Mouse (Mus musculus) bone marrow, adult 2 months (tissue): ENCODE measurements around the gene Bicral. TPM values are rescaled to one million over a fixed set of nuclear protein-coding genes. Genes with fewer than 3 reads are reported as not detected.
A peak's percentile ranks its signal among the peaks of the same experiment; 100 is the strongest.

Experiments used
- H3K27ac ChIP-seq: fragments of 200-500 bp; 2 replicates; pipeline ENCODE4 v1.5.1; 2012; ENCODE audit warnings: low read depth, mild to moderate bottlenecking, control low read depth, inconsistent platforms, low read length; ENCODE audit not compliant: control insufficient read depth, poor library complexity, insufficient read depth
- H3K4me1 ChIP-seq: fragments of 200-500 bp; 2 replicates; pipeline ENCODE4 v1.6.1; 2011; ENCODE audit warnings: low read length; ENCODE audit not compliant: control insufficient read depth, insufficient read depth
- H3K4me3 ChIP-seq: fragments of 200-500 bp; replicated peaks from 2 replicates; pipeline ENCODE3; 2011; ENCODE audit warnings: mild to moderate bottlenecking, low read depth, low read length, control low read depth; ENCODE audit not compliant: control insufficient read depth
- CTCF ChIP-seq: fragments of 200-500 bp; IDR thresholded peaks from 2 replicates; pipeline ENCODE4 v1.5.1; 2011; ENCODE audit warnings: low read length, control low read depth; ENCODE audit not compliant: control insufficient read depth, insufficient read depth
- POLR2A ChIP-seq: fragments of 200-500 bp; IDR thresholded peaks from 2 replicates; pipeline ENCODE4 v1.6.1; 2011; ENCODE audit warnings: low read depth, mild to moderate bottlenecking, control low read depth, low read length, borderline replicate concordance; ENCODE audit not compliant: control insufficient read depth
- WGBS: fragments of 180-500 bp; shearing (Covaris S2); methylation state at CpG from one replicate; pipeline ENCODE4 v1.1.7; 2018; 5-methylcytosine and 5-hydroxymethylcytosine counted together
- polyA plus RNA-seq: library from polyadenylated mRNA; stranded (reverse); fragments of >200 nt; gene quantifications from 2 replicates; pipeline ENCODE4 v1.2.4, GENCODE M21; 2011; ENCODE audit warnings: low replicate concordance; ENCODE audit not compliant: missing spikeins, insufficient read depth, insufficient read length

Gene Bicral
- polyA plus RNA-seq, 1 experiment = 16.0 TPM

DNA sequence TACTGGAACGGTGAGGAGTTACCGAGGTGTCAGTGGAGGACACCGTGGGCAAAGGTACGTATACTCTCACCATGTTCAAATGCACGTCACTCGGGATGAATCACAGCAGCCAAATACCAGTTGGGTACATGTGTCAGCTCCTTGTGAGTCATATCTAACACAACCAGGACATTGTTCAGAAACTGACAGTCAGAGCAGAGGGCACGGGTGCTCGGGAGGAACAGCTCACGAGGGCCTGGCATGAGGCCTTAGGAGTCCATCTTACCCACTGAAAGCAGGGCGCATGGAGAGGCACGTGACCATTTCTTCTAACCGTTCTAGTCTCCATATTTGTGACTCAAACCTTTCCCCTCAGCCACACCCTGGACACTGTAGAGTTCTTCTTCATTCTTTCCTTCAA, 8.6 kb upstream of the Bicral start:
- Histone ChIP-seq H3K4me1 (peaks cover 2% of the 10 kb centered on the region; the same call in 1 of the 2 replicates), H3K27ac (no peak overlapping the region), H3K4me3 (no peak overlapping the region)
- 82% methylated on average over 12 of the region's 12 CpGs for WGBS
- TF ChIP-seq CTCF = no peak
- TF ChIP-seq POLR2A = no peak

DNA sequence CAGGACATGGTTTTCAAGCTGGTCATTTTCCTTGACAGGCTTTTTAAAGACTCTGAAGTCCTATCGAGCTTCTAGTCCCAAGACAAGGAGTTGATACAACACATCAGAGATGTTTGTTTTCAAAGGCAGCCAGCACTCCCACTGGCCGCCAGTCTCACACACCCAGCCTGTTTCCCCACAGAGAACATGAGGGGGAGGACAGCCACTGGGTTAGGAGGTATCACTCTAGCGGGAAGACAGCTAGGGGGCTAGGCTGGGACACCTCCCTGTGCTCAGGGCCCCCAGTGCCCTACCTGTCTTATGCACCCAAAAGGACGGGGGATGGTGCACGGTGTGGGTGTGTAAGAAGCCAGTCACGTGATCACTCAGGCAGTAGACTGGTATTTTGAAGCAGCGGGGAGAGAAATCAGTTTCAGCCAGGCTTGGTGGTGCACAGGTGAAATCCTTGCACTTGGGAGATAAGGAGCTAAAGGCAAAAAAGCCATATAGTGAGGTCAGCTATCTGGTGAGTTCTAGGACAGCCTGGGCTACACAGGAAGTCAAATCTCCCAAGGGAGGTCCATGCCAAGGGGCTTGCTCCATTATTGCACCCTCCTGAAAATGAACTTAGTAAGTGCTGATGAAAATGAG, 6.4 kb upstream of the Bicral start:
- WGBS = 78% methylated on average over 7 of the region's 7 CpGs
- TF ChIP-seq POLR2A (no peak), CTCF (no peak)
- no peaks in the 10 kb centered on the region for H3K4me1 ChIP-seq
- no peak overlapping the region for H3K4me3 ChIP-seq
- no peak overlapping the region for H3K27ac ChIP-seq

DNA sequence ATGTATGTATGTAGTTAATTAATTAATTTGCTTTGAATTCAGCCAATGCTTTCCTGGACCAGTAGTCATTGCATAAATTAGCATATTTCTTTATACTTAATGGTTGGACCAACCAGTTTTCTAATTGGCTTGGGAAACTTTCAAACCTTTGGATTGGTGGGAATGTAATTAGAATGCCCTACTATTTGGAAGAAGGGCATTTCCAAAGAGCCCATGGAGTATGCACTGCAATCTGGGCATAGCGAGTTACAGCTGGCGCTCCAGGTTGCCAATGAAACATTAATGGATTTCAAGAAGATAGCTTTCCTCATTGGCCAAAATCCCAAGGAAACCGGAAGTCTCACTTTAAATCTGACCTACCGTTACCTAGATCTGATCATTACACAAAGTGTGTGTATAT, 1.8 kb upstream of the Bicral start:
- TF ChIP-seq POLR2A (no peak), CTCF (no peak)
- H3K4me3 ChIP-seq = no peak overlapping the region
- H3K27ac ChIP-seq = no peak overlapping the region
- 91% methylated on average over 4 of the region's 4 CpGs for WGBS
- no peaks in the 10 kb centered on the region; the same call in 1 of the 2 replicates for H3K4me1 ChIP-seq

DNA sequence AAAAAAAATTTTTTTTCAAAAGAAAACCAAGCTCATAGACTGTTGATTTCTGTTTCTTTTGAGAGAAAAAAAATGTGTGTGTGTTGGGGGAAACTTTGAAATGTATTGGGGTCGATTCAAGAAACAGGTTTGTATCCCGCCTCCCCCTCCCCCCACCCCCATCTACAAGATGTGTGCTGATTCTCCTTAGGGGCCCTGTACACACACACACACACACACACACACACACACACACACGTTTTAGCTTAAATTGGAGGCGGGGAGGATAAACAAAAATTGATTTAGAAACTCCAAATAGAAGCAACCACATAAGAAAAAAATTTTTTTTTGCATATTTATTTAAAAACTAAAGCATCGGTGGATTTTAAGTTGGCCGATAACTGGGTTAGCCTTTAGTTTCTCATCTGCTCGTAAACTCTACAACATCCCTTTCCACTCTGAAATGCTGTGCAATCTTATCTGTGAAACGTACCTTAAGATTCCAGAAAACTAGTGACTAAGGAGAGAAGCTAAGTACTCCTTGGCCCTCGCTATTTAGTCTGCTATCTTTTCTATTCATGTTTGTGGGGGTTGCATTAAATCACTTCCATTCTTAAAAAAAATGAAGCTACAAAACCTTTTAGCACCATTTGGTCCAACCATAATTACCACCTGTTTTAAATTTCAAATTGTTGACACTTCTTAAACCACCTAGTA, 615 bp upstream of the Bicral start:
- no peak for TF ChIP-seq POLR2A
- TF ChIP-seq CTCF = no peak
- Histone ChIP-seq H3K4me3 (no peak overlapping the region), H3K4me1 (no peaks in the 10 kb centered on the region; the same call in 1 of the 2 replicates), H3K27ac (no peak overlapping the region)
- 27% methylated on average over 9 of the region's 9 CpGs for WGBS

DNA sequence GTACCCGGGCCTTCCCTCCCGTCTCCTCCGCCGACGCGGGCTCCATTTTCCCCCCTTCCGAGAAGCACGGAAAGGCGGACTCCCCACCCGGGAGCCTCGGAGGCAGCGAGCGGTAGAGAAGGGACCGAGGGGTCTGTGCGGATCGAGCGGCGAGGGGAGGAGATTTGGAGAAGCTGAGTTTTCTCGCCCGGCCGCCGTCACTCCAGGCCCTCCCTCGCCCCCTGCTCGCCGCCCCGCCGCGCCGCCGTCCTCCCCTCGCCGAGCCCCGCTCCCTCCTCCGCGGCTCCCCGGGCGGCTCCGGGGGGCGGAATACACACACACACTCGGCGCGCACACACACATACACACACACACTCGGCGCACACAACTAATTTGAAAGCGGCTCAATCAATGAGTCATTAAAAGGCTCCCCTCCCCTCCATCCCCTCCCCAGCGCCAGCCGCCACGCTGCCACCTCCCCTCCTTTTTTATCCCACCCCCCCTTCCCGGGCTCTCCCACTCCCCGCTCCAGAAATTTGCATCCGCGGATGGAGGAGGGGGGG, 850 bp downstream of the Bicral start:
- H3K4me1 ChIP-seq = peaks cover 3% of the 10 kb centered on the region
- peak overlapping the region; percentile 85 for H3K4me3 ChIP-seq
- peak overlapping the region; percentile 100 for H3K27ac ChIP-seq
- TF ChIP-seq POLR2A (peak; percentile 68), CTCF (no peak)
- under 1% methylated on average over 47 of the region's 52 CpGs for WGBS

DNA sequence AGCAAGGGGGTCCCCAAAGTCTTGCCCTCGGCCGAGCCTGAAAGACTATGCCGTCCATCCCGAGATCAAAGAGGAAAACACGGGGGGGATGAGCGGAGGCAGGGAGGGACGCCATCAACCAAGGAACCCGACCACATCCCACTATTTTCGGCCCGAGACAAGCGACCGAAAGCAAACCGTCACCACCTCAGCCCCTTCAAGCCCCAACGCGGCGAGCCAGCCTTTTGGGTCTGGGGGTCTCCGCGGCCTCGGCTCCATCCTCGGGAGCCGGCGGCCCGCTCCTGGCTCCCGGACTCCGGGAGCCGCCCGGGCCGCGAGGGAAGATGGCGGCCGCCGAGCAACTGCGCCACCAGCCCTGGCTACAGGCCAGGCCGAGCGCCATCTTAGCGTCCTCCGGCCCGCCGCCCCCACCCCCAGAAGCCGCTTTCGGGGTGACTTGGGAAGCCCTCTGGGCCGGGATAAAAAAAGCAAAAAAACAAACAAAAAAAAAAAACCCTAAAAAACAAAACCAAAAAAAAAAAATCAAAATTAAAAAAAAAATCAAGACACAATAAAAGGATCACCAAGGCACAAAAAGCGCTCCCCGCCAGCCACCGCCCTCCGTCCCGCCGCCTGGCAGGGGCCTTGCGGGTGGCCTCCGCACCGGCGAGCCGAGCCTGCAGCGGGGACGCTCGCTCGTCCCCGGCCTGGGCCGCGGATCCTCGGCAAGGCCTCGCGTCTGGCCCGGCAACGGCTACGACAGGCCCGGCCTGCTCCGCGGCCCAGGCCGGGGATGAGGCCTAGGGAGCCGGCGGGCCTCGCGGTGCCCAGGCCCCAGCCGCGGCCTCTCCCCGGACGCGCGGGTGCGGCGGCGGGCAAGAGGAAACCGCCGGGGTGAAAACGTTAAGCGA, 1.6 kb downstream of the Bicral start:
- under 1% methylated on average over 87 of the region's 87 CpGs for WGBS
- peaks cover 3% of the 10 kb centered on the region for H3K4me1 ChIP-seq
- TF ChIP-seq CTCF (no peak), POLR2A (peak; percentile 69; the same call in 1 of the 2 replicates)
- H3K27ac ChIP-seq = peak overlapping the region; percentile 100
- H3K4me3 ChIP-seq = peak overlapping the region; percentile 85

DNA sequence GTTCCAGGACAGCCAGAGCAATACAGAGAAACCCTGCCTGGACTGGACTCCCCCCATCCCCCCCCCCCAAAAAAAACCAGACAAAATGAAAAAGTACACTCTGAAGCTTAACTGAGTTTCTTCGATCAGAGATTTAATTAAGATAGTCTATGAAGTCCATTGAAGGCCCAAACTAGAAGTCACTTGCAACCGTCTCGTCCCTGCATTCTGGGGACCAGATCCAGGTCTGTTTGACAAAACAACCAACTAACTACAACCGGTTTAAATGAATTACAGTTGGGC, 2.2 kb downstream of the Bicral start:
- TF ChIP-seq POLR2A (no peak), CTCF (no peak)
- Histone ChIP-seq H3K4me3 (peak overlapping the region; percentile 85), H3K27ac (peak overlapping the region; percentile 100), H3K4me1 (peaks cover 3% of the 10 kb centered on the region)
- WGBS = 4% methylated on average over 4 of the region's 4 CpGs

DNA sequence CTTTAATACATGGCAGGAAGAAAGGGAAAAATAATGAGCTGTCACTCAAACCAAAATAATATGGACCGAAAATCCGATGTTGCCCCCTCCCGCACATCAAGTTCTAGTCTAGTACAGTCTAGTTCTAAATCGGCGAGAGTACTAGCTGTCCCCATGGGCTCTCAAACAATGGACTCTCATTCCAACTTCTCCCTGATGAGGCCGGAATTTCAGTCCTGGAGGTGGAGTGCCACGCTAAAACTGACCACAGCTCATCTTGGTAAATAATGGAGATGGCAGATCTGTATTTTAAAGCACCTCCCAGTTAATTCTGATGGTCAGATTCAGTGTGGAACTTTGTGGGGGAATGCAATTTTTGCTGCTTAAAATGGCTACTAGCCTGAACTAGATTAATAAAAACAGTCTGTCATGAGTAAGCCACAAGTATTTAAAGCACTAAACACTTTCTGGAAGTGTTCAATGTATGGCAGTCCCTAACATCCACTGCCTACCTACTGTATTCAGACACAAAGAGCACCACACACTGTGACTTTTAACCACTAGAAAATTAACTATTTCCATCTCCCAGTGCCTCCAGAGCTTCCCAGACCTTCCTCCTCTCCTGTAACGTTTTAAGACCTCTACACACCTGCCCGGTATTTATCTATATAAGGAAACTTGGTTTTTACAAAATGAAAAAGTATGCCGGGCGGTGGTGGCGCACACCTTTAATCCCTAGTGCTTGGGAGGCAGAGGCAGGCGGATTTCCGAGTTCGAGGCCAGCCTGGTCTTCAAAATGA, 2.8 kb downstream of the Bicral start:
- no peak for TF ChIP-seq POLR2A
- TF ChIP-seq CTCF = no peak
- H3K27ac ChIP-seq = peak overlapping the region; percentile 100
- peak overlapping the region; percentile 47 for H3K4me3 ChIP-seq
- WGBS = 33% methylated on average over 15 of the region's 15 CpGs
- peaks cover 3% of the 10 kb centered on the region for H3K4me1 ChIP-seq
